Mouse (Mus musculus) liver, postnatal 0 days (tissue): ENCODE measurements around the gene Efcab3. TPM values are rescaled to one million over a fixed set of nuclear protein-coding genes. Genes with fewer than 3 reads are reported as not detected.
"Not testable (repeated sequence)": the region's sequence is repeated elsewhere in the genome, so short reads cannot be mapped to it uniquely, and the experiment has no call there.

Source experiments
- ATAC-seq: fragments of 200-750 bp; cut with Nextera tagmentation; 2 replicates; pipeline ENCODE4 v1.8.0; 2017; ENCODE audit warnings: mild to moderate bottlenecking, moderate library complexity
- DNase-seq: peaks from one replicate; pipeline ENCODE4 v3.0.0-alpha.2; 2016
- H3K27ac ChIP-seq: fragments of 300-500 bp; sonication (generic); 2 replicates; pipeline ENCODE4 v1.5.1; 2014; ENCODE audit warnings: antibody characterized with exemption, moderate library complexity, mild to moderate bottlenecking, low read depth
- H3K27me3 ChIP-seq: fragments of 300-500 bp; sonication (generic); 2 replicates; pipeline ENCODE4 v1.6.1; 2014; ENCODE audit warnings: low read length, control low read depth, mixed read lengths; ENCODE audit not compliant: insufficient read depth
- H3K36me3 ChIP-seq: fragments of 300-500 bp; sonication (generic); replicated peaks from 2 replicates; pipeline ENCODE4 v1.6.1; 2014; ENCODE audit warnings: mild to moderate bottlenecking, control low read depth, low read length, moderate library complexity, mixed read lengths; ENCODE audit not compliant: insufficient read depth
- H3K4me1 ChIP-seq: fragments of 300-500 bp; sonication (generic); 2 replicates; pipeline ENCODE4 v1.6.1; 2014; ENCODE audit warnings: antibody characterized with exemption, mild to moderate bottlenecking, control low read depth; ENCODE audit not compliant: insufficient read depth
- H3K4me2 ChIP-seq: fragments of 300-500 bp; sonication (generic); 2 replicates; pipeline ENCODE4 v1.6.1; 2014; ENCODE audit warnings: low read depth, mild to moderate bottlenecking, low read length, moderate library complexity, mixed read lengths
- H3K4me3 ChIP-seq: fragments of 300-500 bp; sonication (generic); 2 replicates; pipeline ENCODE4 v1.5.1; 2014; ENCODE audit warnings: low read depth, low read length
- H3K9ac ChIP-seq: fragments of 300-500 bp; sonication (generic); replicated peaks from 2 replicates; pipeline ENCODE4 v1.6.1; 2014; ENCODE audit warnings: mild to moderate bottlenecking, moderate library complexity
- H3K9me3 ChIP-seq: fragments of 300-500 bp; sonication (generic); 2 replicates; pipeline ENCODE4 v1.6.1; 2016; ENCODE audit warnings: mild to moderate bottlenecking, control low read depth, low read length, mixed read lengths
- CTCF ChIP-seq: sonication (generic); IDR thresholded peaks from 2 replicates; pipeline ENCODE4 v1.5.1; 2016; ENCODE audit warnings: antibody characterized with exemption, low read depth
- EP300 ChIP-seq: IDR thresholded peaks from 2 replicates; pipeline ENCODE4 v1.6.1; 2016; ENCODE audit warnings: antibody characterized with exemption, low read depth, mild to moderate bottlenecking
- WGBS: fragments of 180-500 bp; shearing (Covaris S2); extraction: QIAGEN DNeasy Blood & Tissue Kit; methylation state at CpG from one replicate; pipeline ENCODE4 v1.1.7; 2014; ENCODE audit not compliant: insufficient replicate concordance; 5-methylcytosine and 5-hydroxymethylcytosine counted together
- polyA plus RNA-seq: library from polyadenylated mRNA; unstranded; fragments of >200 nt; fragmentation: Nextera tagmentation; extraction: Ambion mirVana; gene quantifications from 2 replicates; pipeline ENCODE4 v1.2.1, GENCODE M21; 2015

Efcab3 gene
- 0.51 and 0.62 TPM in 2 replicates for polyA plus RNA-seq

GRCm38 (mm10) chr11:105063292-105063691 lies at the start of gene Efcab3:
TSS of gene Efcab3 (plus strand) at chr11:105063592.
- ATAC-seq (no peak), DNase-seq (no peak)
- Histone ChIP-seq H3K36me3 (no peaks in the 10 kb centered on the region), H3K9ac (no peak within 1 kb of the TSS), H3K9me3 (no peaks in the 10 kb centered on the region), H3K4me2 (no peak within 1 kb of the TSS), H3K27me3 (no peaks in the 10 kb centered on the region), H3K4me1 (no peaks in the 10 kb centered on the region), H3K4me3 (no peak within 1 kb of the TSS), H3K27ac (no peak within 1 kb of the TSS)
- TF ChIP-seq EP300 = no peak
- TF ChIP-seq CTCF = no peak
- 77% methylated on average over 5 of the region's 5 CpGs for WGBS

- 55% methylated on average over 7 of the region's 7 CpGs for WGBS
- Histone ChIP-seq H3K36me3 (no peaks in the 10 kb centered on the region), H3K4me1 (no peaks in the 10 kb centered on the region), H3K9me3 (no peaks in the 10 kb centered on the region), H3K27ac (no peak overlapping the region), H3K9ac (no peak overlapping the region), H3K4me3 (no peak overlapping the region), H3K27me3 (no peaks in the 10 kb centered on the region), H3K4me2 (no peak overlapping the region)
- ATAC-seq (peak; percentile 61), DNase-seq (peak; percentile 47)
- TF ChIP-seq EP300 = no peak
- TF ChIP-seq CTCF = peak; percentile 77
Measured at GRCm38 (mm10) chr11:105021071-105021470, 42.3 kb upstream of the Efcab3 start.

GRCm38 (mm10) chr11:105028744-105029348 lies 34.5 kb upstream of the Efcab3 start:
- peak overlapping the region; percentile 55 for H3K4me2 ChIP-seq

GRCm38 (mm10) chr11:105029525-105029924 lies 33.9 kb upstream of the Efcab3 start:
- Histone ChIP-seq H3K27me3 (no peaks in the 10 kb centered on the region), H3K4me1 (peaks cover 9% of the 10 kb centered on the region), H3K4me3 (no peak overlapping the region), H3K9ac (no peak overlapping the region), H3K4me2 (peak overlapping the region; percentile 55), H3K36me3 (no peaks in the 10 kb centered on the region), H3K27ac (no peak overlapping the region; the same call in 1 of the 2 replicates), H3K9me3 (no peaks in the 10 kb centered on the region)
- no peak for DNase-seq
- TF ChIP-seq CTCF (no peak), EP300 (no peak)
- 70% methylated on average over 8 of the region's 8 CpGs for WGBS
- ATAC-seq = no peak

More at GRCm38 (mm10) chr11:105028744-105029348, 34.5 kb upstream of the Efcab3 start:
- TF ChIP-seq EP300 = peak; percentile 92
- TF ChIP-seq CTCF = no peak
- 24% methylated on average over 6 of the region's 6 CpGs for WGBS
- peaks cover 9% of the 10 kb centered on the region for H3K4me1 ChIP-seq
- DNase-seq (peak; percentile 78), ATAC-seq (peak; percentile 99)
- H3K27me3 ChIP-seq = no peaks in the 10 kb centered on the region
- H3K27ac ChIP-seq = no peak overlapping the region
- no peaks in the 10 kb centered on the region for H3K36me3 ChIP-seq
- no peak overlapping the region for H3K9ac ChIP-seq
- no peak overlapping the region for H3K4me3 ChIP-seq
- no peaks in the 10 kb centered on the region for H3K9me3 ChIP-seq

- H3K4me2 ChIP-seq = no peak overlapping the region
- H3K4me3 ChIP-seq = no peak overlapping the region
- H3K9ac ChIP-seq = no peak overlapping the region
- H3K27ac ChIP-seq = no peak overlapping the region
- ATAC-seq = no peak
- H3K4me1 ChIP-seq = peaks cover 9% of the 10 kb centered on the region
- no peaks in the 10 kb centered on the region for H3K9me3 ChIP-seq
- no peaks in the 10 kb centered on the region for H3K36me3 ChIP-seq
- DNase-seq = no peak
- no peaks in the 10 kb centered on the region for H3K27me3 ChIP-seq
- TF ChIP-seq EP300 (no peak), CTCF (no peak)
- WGBS = 72% methylated on average over 6 of the region's 6 CpGs
Measured at GRCm38 (mm10) chr11:105030229-105030628, 33.2 kb upstream of the Efcab3 start.

- ATAC-seq (no peak), DNase-seq (no peak)
- TF ChIP-seq EP300 (no peak), CTCF (no peak)
- Histone ChIP-seq H3K36me3 (no peaks in the 10 kb centered on the region), H3K27me3 (no peaks in the 10 kb centered on the region), H3K4me2 (no peak overlapping the region), H3K4me1 (peaks cover 9% of the 10 kb centered on the region), H3K27ac (no peak overlapping the region), H3K4me3 (no peak overlapping the region), H3K9me3 (no peaks in the 10 kb centered on the region), H3K9ac (no peak overlapping the region)
- 64% methylated on average over 2 of the region's 2 CpGs for WGBS
Measured at GRCm38 (mm10) chr11:105031103-105031502, 32.3 kb upstream of the Efcab3 start.

- no peak overlapping the region for H3K4me3 ChIP-seq
- H3K27me3 ChIP-seq = no peaks in the 10 kb centered on the region
- no peak overlapping the region for H3K4me2 ChIP-seq
- DNase-seq (no peak), ATAC-seq (no peak)
- no peak overlapping the region for H3K27ac ChIP-seq
- WGBS = 96% methylated on average over 1 of the region's 1 CpGs
- H3K9ac ChIP-seq = no peak overlapping the region
- TF ChIP-seq CTCF (0 out of 2 replicates have a peak, but pooled peaks have one; percentile 15), EP300 (no peak)
- H3K36me3 ChIP-seq = no peaks in the 10 kb centered on the region
- H3K9me3 ChIP-seq = no peaks in the 10 kb centered on the region
- no peaks in the 10 kb centered on the region; the same call in 1 of the 2 replicates for H3K4me1 ChIP-seq
Measured at GRCm38 (mm10) chr11:105035081-105035480, 28.3 kb upstream of the Efcab3 start.

- not testable (repeated sequence) for H3K36me3 ChIP-seq, ATAC-seq, H3K4me1 ChIP-seq, H3K4me3 ChIP-seq, H3K27me3 ChIP-seq, H3K9me3 ChIP-seq, H3K9ac ChIP-seq, H3K27ac ChIP-seq, DNase-seq, H3K4me2 ChIP-seq
- WGBS = 70% methylated on average over 22 of the region's 22 CpGs
Measured at GRCm38 (mm10) chr11:105112448-105112847, 49.1 kb downstream of the Efcab3 start.
